Mouse (Mus musculus): ENCODE data around the gene Abca4.

Gene Abca4

GRCm38 (mm10) chr3:122176706-122177390 is 132.6 kb downstream of the Abca4 start:
- no peak for DNase-seq

GRCm38 (mm10) chr3:122184109-122184508 is 139.9 kb downstream of the Abca4 start:
- peak; percentile 23 for DNase-seq

- no peak for DNase-seq
Observed at GRCm38 (mm10) chr3:122186975-122187374, 142.7 kb downstream of the Abca4 start.

GRCm38 (mm10) chr3:122196621-122197298 is 152.5 kb downstream of the Abca4 start:
- no peak for DNase-seq

- DNase-seq = no peak
Observed at GRCm38 (mm10) chr3:122198532-122198931, 154.3 kb downstream of the Abca4 start.

- DNase-seq = peak; percentile 90
Observed at GRCm38 (mm10) chr3:122198966-122199381, 154.7 kb downstream of the Abca4 start.

GRCm38 (mm10) chr3:122199600-122199999 is 155.4 kb downstream of the Abca4 start:
- DNase-seq = no peak

GRCm38 (mm10) chr3:122200017-122200416 is 155.8 kb downstream of the Abca4 start:
- DNase-seq = no peak

- no peak for DNase-seq
Observed at GRCm38 (mm10) chr3:122200447-122200846, 156.2 kb downstream of the Abca4 start.

- DNase-seq = no peak
Observed at GRCm38 (mm10) chr3:122202307-122202732, 158.1 kb downstream of the Abca4 start.

GRCm38 (mm10) chr3:122203675-122204329 is 159.6 kb downstream of the Abca4 start:
- DNase-seq = no peak

- no peak for DNase-seq
Observed at GRCm38 (mm10) chr3:122205753-122206152, 161.5 kb downstream of the Abca4 start.

GRCm38 (mm10) chr3:122206279-122207070 is 162.2 kb downstream of the Abca4 start:
- no peak for DNase-seq

- DNase-seq = no peak
Observed at GRCm38 (mm10) chr3:122207766-122208165, 163.5 kb downstream of the Abca4 start.

- no peak for DNase-seq
Observed at GRCm38 (mm10) chr3:122208296-122209225, 164.3 kb downstream of the Abca4 start.

GRCm38 (mm10) chr3:122209511-122209910 is 165.3 kb downstream of the Abca4 start:
- DNase-seq = no peak

GRCm38 (mm10) chr3:122210434-122210833 is 166.2 kb downstream of the Abca4 start:
- no peak for DNase-seq

GRCm38 (mm10) chr3:122210846-122211245 is 166.6 kb downstream of the Abca4 start:
- DNase-seq = no peak

GRCm38 (mm10) chr3:122211446-122212125 is 167.3 kb downstream of the Abca4 start:
- peak; percentile 64 for DNase-seq

- DNase-seq = no peak
Observed at GRCm38 (mm10) chr3:122221240-122222036, 177.2 kb downstream of the Abca4 start.

All from lung, postnatal 36 days (tissue).